Mouse (Mus musculus) small intestine, adult 2 months (tissue): ENCODE measurements around the gene Defa23.

ENCODE experiments used
- CTCF ChIP-seq: fragments of 200-500 bp; IDR thresholded peaks from 2 replicates; pipeline ENCODE4 v1.5.1; 2012; ENCODE audit warnings: low read depth, mild to moderate bottlenecking, control low read depth, inconsistent platforms, low read length, moderate library complexity, mixed read lengths; ENCODE audit not compliant: insufficient replicate concordance, insufficient read length; ENCODE audit errors: extremely low read depth
- POLR2A ChIP-seq: fragments of 200-500 bp; IDR thresholded peaks from 2 replicates; pipeline ENCODE4 v1.6.1; 2012; ENCODE audit warnings: low read depth, mild to moderate bottlenecking, control low read depth, inconsistent platforms, low read length, moderate library complexity

DNA sequence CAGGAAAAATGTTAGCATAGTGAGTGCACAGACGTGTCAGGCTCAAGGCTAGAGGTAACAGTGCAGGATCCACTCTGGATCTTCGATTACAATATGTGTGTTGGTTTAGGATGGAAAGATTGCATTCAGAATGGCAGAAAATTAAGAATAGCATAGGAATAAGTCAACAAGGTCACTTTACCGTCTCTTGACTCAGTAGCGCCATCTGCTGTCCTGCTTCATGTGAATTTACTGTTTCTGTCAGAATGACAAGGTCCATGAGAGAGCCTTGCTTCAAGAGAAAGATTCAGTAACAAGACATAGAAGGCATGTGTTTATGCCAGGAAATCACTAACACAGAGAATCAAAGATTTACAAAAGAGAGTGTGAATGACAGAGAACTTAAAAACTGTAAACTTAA is 38.3 kb downstream of the Defa23 start:
- TF ChIP-seq CTCF (no peak), POLR2A (no peak)
